Mouse (Mus musculus) heart, postnatal 0 days (tissue): ENCODE data around the gene Slc6a18.
A peak's percentile ranks its signal among the peaks of the same experiment; 100 is the strongest.

Experiments used
- CTCF ChIP-seq: IDR thresholded peaks from 2 replicates; pipeline ENCODE4 v1.5.1; 2016; ENCODE audit warnings: antibody characterized with exemption, control low read depth, low read depth
- EP300 ChIP-seq: IDR thresholded peaks from 2 replicates; pipeline ENCODE4 v1.6.1; 2016; ENCODE audit warnings: antibody characterized with exemption, low read depth

DNA sequence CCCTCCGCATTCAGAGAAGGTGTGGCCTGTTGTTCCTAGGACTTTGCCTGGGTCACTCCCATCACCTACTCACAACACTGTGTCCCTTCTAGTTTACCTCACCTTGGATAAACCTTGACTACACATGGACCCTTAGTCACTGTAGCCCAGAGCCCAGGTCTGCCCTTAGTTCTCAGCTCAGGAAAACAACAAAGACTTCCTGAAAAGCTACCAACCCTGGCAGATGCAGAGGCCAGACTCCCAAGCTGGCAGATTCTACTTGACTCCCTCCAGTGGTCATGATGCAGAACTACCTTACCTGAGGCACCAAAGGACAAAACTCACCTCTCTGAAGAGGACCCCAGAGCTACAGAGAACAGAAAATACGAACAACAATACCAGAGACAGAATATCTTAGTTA, 36.2 kb upstream of the Slc6a18 start:
- TF ChIP-seq CTCF (peak; percentile 49), EP300 (no peak)
